Mouse (Mus musculus): ENCODE measurements at regions not wholly inside any gene's neighbourhood (a gene's known extent, or its start where the extent isn't known, plus 50 kb on each side); places are given as distances from the start of the nearest gene placed in this dataset.

GRCm38 (mm10) chr11:19420143-19420542 is 401.4 kb upstream of the Meis1 start:
- TF ChIP-seq E2F4 (IDR thresholded peaks at IDR 0.05; ENCODE audit: insufficient read depth) (no peak), USF1 (IDR thresholded peaks at IDR 0.05; ENCODE audit: low read depth) (no peak), POLR2AphosphoS2 (IDR thresholded peaks at IDR 0.05; ENCODE audit: insufficient read length, low read depth) (no peak), POLR2A (IDR thresholded peaks at IDR 0.05; ENCODE audit: insufficient read length, low read depth) (no peak), CEBPB (IDR thresholded peaks at IDR 0.05; ENCODE audit: insufficient read depth, poor library complexity, severe bottlenecking) (no peak), REST (IDR thresholded peaks at IDR 0.05; ENCODE audit: insufficient read depth, insufficient read length) (no peak), MYOG (IDR thresholded peaks at IDR 0.05; ENCODE audit: control insufficient read depth in 1 of 3, insufficient read depth in 1 of 3, insufficient read length in 2 of 3, low read depth in 2 of 3) (no peak), TCF3 (IDR thresholded peaks at IDR 0.05; ENCODE audit: insufficient read length, low read depth) (no peak)
